Mouse (Mus musculus): ENCODE data around the gene Actl6b.

DNA sequence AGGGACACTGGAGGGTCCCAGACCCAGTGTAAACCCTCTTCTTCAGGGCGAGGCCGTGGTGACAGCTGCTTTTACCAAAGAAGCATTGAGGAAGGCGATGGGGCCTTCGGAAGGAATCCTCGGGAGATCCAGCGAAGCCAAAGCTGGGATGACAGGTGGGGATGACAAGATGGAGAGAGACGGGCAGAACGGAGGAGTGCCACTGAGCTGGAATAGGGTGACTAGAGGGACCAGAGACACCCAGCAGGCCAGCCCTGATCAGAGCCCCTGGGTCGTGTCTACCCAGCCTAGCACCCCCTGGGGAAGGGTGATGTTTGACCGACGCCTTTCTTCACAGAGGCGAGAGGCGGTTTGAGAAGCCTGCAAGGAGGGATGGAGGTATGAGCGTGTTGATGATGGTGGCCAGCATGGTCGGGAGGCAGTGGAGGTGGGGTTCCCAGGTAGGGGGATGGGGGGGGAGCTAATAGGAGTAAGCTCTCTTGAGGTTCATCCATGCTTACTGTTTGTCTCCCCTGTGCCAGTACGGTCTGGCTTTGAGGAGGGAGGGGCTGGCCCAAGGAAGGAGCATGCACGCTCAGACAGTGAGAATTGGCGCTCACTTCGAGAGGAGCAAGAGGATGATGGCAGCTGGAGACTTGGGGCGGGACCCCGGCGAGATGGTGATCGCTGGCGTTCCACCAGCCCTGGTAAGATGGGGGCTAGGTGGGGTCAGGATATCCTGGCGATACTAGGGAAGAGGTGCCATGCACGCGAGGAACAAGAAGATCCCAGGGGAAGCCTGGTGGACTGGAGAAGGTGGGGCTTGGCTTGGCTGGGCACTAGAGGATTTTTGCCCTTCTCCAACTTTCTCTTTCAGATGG is 33.4 kb upstream of the Actl6b start:
- TF ChIP-seq POLR2A (IDR thresholded peaks at IDR 0.05; ENCODE audit: control insufficient read depth, extremely low read depth, insufficient read depth, low read length, poor library complexity) (no peak), CTCF (IDR thresholded peaks at IDR 0.05; ENCODE audit: borderline replicate concordance, control insufficient read depth, extremely low read depth, insufficient read depth, low read length, poor library complexity) (no peak)
